Mouse (Mus musculus): ENCODE results near the gene Dffb. TPM values are rescaled to one million over a fixed set of nuclear protein-coding genes. Genes with fewer than 3 reads are reported as not detected.
"Not testable (repeated sequence)": the region's sequence is repeated elsewhere in the genome, so short reads cannot be mapped to it uniquely, and the experiment has no call there.

Dffb gene
- total RNA-seq, 2 experiments from 2014 or later = 17.2 to 18.3 TPM

DNA sequence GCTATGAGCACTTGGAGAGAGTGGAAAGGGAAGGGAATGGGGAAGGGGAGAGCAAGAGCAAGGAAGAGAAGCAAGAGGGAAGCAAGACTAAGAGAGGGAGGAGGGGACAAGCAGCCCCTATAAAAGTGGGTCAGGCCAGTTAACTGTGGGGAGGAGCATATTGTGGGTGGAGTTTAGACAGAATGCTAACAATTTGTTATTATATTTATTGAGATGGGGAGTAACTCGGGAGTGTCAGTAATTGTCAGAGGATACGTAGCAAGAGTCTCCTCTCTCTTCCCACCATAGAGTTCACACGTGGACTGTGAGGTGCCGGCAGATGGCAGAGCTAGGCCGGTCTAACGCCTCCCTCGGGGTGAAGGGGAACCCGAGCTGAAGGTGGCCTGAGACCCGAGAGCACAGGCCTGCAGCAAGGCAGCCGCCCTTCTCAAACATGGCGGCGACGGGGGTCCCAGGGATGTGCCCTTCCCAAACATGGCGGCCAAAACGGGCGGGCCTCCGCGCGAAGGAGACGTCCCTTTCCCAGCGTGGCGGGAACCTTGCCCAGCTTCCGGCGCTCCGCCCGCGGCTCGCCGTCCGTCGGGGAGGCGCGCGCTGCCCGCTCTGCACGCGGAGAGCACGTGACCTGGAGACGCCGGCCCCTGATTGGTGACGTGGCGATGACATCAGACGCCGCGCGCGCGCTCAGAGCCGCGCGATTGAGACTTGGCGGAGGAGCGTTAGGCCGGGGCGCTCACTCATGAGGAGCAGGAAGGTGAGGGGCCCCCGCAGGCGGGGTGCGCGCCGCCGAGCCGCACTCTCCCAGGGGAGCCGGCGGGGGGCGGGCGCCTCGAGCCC is 18.1 kb downstream of the Dffb start, which contains the start of gene A430005L14Rik:
Gene A430005L14Rik (plus strand): TSS at position 669 of the 837 bp plus-strand sequence.
- DNase-seq (ENCODE audit: low spot score in 2 of 2) = peak; percentile 98
- Histone ChIP-seq H3K4me3 (peak within 1 kb of the TSS; percentile 80), H3K27ac (peak within 1 kb of the TSS; percentile 94)
- no peak for TF ChIP-seq CTCF (conservative IDR thresholded peaks at IDR 0.05)

DNA sequence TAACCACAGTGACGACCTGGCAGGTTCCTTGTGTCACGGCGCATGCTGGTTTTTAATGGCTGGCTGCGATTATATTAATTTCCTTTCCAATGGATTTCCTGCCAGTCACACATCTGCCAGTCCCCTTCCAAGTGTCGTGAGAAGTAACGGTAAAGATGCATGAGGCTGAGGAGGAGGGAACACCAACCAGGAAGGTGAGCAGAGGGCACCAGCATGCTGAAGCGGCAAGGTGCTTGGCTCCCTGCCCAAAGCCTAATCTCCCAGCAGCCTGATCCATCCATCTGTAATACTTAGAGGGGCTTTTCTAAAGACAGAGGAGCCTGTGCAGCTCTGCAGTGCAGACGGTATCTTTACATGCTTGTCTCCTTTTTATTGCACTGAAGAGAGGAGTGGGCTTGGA is 19.3 kb downstream of the Dffb start:
- no peak for DNase-seq (ENCODE audit: low spot score in 2 of 2)
- TF ChIP-seq CTCF (conservative IDR thresholded peaks at IDR 0.05) = no peak
- no peak overlapping the region for H3K4me3 ChIP-seq
- no peak overlapping the region for H3K27ac ChIP-seq

DNA sequence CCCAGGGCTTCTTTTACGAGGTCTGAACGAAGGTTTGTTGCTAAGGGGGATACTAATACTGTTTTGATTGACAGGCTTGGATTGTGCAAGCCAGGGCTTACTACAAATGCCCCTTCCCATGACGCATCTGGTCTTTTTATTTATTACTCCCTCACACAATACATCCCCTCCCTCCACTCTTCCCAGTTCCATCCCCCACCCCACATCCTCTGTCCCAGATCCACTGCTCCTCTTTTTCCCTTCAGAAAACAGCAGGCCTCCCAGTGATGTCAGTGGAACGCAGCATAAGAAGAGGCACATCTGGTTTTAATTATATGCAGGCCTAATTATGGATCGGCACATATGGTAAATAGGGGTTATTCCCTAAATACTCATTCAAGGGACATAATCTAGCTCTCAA is 23.2 kb downstream of the Dffb start:
- H3K4me3 ChIP-seq = no peak overlapping the region
- no peak for TF ChIP-seq CTCF (conservative IDR thresholded peaks at IDR 0.05)
- no peak for DNase-seq (ENCODE audit: low spot score in 2 of 2)
- H3K27ac ChIP-seq = no peak overlapping the region

DNA sequence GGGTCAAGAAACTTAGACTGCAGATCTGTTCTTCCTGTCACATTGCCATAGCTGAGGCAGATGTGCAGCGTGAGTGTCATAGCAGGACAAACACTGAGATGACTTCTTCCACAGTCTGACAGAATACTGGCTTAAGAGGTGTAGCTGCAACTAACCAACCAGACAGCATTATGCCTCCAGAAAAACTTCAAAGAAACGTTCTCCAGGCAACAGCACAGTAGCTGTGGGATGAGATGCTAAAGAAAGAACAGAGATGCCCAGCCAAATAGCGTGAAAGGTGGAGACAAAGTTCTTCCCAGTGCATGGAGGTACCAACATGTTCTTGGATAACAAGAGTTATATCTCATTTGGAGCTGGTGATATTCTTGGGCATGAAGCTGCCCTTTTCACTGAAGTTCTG is 23.8 kb downstream of the Dffb start:
- TF ChIP-seq CTCF (conservative IDR thresholded peaks at IDR 0.05) = no peak
- Histone ChIP-seq H3K27ac (no peak overlapping the region), H3K4me3 (no peak overlapping the region)
- no peak for DNase-seq (ENCODE audit: low spot score in 2 of 2)

DNA sequence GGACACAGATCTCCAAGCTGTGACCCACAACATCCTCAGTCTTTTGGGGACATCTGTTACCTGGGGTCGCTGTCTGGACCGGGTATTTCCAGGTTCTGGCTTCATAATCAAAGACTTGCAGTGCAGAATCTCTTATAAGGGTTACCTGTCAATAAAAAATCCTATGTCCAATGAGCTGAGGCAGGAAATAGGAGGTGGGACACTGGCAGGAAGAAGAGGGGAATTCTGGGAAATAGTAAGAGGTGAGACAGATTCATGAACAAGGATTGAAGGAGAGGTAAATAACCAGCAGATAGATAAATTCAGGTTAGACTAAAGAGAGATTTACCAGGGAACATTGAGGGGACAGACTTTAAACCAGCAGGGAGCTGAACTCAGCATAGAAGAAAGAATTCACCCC is 24.6 kb downstream of the Dffb start:
- no peak overlapping the region for H3K27ac ChIP-seq
- no peak for DNase-seq (ENCODE audit: low spot score in 2 of 2)
- TF ChIP-seq CTCF (conservative IDR thresholded peaks at IDR 0.05) = no peak
- H3K4me3 ChIP-seq = no peak overlapping the region

DNA sequence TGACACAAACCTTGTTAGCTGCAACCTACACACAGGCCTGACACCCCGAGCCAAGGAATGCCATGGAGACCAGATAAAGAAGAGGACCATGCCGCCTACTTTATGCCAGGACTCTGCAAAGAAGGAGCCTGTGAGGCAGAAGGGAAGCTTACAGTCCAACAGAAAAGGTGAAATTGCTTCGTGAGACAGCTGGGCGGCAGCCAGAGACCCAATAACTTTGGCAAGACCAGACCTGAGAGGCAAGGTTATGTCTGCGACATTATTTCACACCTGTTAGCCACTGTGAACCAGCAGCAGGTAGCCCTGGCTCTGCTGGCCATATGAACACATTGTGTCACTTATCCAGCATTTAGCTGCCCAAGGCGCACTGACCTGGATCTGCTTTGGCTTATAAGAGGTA is 29.2 kb downstream of the Dffb start:
- DNase-seq (ENCODE audit: low spot score in 2 of 2) = no peak
- TF ChIP-seq CTCF (conservative IDR thresholded peaks at IDR 0.05) = no peak
- Histone ChIP-seq H3K27ac (no peak overlapping the region), H3K4me3 (no peak overlapping the region)

DNA sequence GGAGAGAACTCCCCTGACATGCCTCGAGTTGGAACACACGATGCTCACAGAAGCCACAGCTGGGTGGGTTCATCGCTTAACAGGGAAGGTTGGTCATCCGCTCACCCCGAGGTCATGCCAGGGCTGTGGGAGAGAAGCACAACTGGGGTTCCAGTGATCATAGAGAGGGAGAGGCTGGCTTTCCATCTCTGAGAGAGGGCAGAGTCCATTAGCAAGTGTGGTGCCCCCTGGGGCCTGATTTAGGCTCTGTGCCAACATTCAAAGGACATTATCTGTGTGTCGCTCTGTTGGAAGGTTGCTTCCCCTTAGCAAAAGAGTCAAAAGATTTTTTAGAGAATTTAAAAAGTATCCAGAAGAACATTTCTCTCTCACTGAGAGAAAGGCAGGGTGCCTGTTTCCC is 30.7 kb downstream of the Dffb start:
- TF ChIP-seq CTCF (conservative IDR thresholded peaks at IDR 0.05) = no peak
- no peak overlapping the region for H3K4me3 ChIP-seq
- no peak overlapping the region for H3K27ac ChIP-seq
- DNase-seq (ENCODE audit: low spot score in 2 of 2) = no peak

DNA sequence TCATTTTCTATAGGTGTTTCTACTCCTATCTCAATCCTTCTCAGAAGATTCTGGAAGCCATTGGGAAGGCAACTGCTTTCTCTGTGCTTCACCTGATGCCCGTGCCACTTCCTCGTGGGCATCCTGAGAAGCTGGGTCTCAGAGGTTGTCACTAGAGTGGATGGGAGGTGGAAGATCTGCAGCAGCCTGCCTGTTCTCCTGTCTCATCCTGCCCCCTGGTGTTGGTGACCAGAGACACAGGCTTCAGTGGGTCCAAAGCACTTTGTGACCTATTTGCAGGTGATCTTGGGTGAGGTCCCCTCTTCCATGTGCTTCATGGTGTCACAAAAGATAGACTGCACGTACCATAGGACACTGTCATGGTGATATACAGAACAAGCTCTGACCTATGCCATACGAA is 31.7 kb downstream of the Dffb start:
- DNase-seq (ENCODE audit: low spot score in 2 of 2) = peak in 1 of 2 experiments; percentile 65
- no peak overlapping the region for H3K4me3 ChIP-seq
- peak; percentile 86 for TF ChIP-seq CTCF (conservative IDR thresholded peaks at IDR 0.05)
- H3K27ac ChIP-seq = no peak overlapping the region

DNA sequence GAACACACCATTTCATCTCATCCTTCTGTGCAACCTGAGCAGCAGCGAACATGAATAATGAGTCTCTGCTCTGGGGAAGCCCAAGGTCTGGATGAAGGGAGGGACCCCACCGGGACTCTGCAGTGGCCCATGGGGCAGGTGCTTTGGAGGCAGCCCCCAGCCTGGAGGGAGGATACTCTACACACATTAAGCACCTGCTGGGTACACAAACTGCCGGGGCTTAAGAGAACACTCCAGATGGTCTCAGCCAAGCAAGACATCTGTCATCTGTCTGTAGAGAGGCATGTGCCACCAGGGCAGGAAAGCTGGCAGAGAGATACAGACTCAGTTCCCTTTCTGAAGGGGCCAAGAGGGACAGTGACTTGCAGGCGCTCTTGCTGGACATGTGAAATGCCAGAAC is 45.0 kb downstream of the Dffb start:
- Histone ChIP-seq H3K27ac (no peak overlapping the region), H3K4me3 (no peak overlapping the region)
- no peak for TF ChIP-seq CTCF (conservative IDR thresholded peaks at IDR 0.05)
- peak; percentile 61 to 68 for DNase-seq (ENCODE audit: low spot score in 2 of 2)

DNA sequence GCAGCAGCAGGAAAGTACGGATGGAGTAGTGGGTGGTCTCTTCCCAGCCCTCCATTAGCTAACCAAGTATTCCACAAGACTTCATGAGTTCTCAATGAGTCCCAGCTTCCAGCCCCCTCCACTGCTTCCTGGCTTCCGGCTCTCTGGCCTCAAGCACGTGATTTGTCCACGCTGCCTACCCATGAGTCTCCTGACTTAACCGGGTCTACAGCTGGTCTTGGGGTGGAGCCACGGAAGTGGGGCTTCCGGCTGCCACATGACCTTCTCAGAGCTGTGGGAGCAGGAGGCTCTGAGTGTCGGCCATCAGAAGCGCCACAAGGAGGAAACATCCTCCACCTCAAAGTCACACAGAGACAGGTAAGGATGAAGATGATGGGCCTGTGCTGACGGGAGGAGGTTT is 45.5 kb downstream of the Dffb start:
- Histone ChIP-seq H3K4me3 (no peak overlapping the region), H3K27ac (no peak overlapping the region)
- TF ChIP-seq CTCF (conservative IDR thresholded peaks at IDR 0.05) = no peak
- no peak for DNase-seq (ENCODE audit: low spot score in 2 of 2)

DNA sequence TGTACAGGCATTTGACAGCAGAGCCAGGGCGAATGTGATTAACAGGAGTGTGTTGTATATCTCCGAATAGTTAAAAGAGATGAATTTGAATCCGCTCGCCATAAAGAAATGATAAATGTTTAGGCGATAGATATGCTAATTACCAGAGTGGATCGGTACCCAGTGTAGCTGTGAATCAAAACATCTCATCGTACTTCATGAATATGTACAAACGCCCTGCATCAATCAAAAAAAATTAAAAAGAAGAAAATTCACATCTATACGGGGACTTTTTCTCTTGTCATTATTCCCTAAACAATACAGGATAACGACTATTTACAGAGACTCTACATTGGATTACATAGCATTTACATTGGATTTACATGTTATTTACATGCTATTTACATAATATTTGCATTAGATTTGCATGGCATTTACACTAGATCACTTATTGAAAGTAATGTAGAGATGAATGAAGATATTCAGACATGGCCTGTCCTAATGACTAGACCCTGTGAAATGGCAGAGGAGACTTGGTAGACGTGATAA is 46.1 kb downstream of the Dffb start:
- no peak for TF ChIP-seq CTCF (conservative IDR thresholded peaks at IDR 0.05)
- Histone ChIP-seq H3K27ac (no peak overlapping the region), H3K4me3 (no peak overlapping the region)
- no peak for DNase-seq (ENCODE audit: low spot score in 2 of 2)

DNA sequence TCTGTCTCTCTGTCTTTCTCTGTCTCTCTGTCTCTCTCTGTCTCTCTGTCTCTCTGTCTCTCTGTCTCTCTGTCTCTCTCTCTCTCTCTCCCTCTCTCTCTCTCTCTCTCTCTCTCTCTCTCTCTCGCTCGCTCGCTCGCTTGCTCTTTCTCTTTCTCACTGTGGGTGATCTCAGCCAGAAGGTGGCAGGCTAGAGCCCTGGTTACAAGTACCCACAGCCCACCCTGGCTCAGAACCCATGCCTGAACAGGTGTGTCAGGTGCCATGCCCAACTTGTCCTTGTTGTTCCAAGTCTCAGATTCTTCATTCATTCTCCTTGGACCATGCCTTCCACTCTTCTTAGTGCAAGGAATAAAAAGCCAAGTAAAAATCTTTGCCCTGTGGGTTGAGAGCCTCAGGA is 52.8 kb downstream of the Dffb start:
- TF ChIP-seq CTCF (conservative IDR thresholded peaks at IDR 0.05) = peak; percentile 42
- not testable (repeated sequence) for H3K4me3 ChIP-seq

DNA sequence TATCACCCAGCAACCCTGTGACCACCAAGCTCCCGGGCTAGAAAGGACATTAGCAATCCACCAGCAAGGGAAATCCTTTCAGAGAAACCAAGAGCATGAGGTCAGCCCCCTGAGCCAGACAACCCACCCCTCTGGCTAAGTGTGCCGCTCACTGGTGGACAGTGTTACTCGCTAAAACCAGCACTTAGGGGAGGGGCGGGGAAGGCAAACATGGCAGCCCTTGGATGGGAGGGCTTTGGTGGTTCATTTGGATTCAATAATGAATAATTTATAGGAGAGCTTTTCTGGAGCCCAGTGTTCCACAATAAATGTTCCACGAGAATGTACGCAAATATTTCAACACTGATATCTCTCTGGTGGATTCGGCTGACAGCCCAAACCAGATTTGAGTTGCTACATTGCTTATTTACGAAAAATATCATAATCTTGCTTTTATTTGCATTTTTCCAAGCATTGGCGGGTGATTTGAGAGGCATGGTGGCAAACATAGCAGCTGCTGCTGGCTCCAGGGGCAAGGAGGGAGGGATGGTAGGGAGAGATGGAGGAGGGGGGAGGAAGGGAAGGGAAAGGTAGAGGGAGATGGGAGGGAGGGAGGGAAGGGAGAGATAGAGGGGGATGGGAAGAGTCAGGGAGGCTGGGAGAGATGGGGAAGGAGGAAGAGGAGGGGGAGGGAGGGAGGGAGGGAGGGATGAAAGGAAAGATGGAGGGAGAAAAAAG is 54.3 kb downstream of the Dffb start:
- no peak for DNase-seq (ENCODE audit: low spot score in 2 of 2)
- no peak overlapping the region for H3K4me3 ChIP-seq
- no peak for TF ChIP-seq CTCF (conservative IDR thresholded peaks at IDR 0.05)
- no peak overlapping the region for H3K27ac ChIP-seq

More for the DNA sequence above, 52.8 kb downstream of the Dffb start:
- H3K27ac ChIP-seq; DNase-seq (ENCODE audit: low spot score in 2 of 2): not testable (repeated sequence)

All from layer of hippocampus, adult 2 months (tissue).